Mouse (Mus musculus) gastrocnemius, adult 2 months (tissue): ENCODE measurements around the gene C2. TPM values are rescaled to one million over a fixed set of nuclear protein-coding genes. Genes with fewer than 3 reads are reported as not detected.

Source experiments
- DNase-seq: peaks from one replicate; pipeline ENCODE4 v3.0.0; 2022
- H3K27ac ChIP-seq: fragments of 200-600 bp; 2 replicates; pipeline ENCODE4 v1.8.1; 2022; ENCODE audit warnings: mild to moderate bottlenecking
- H3K4me3 ChIP-seq: fragments of 200-600 bp; 2 replicates; pipeline ENCODE4 v1.8.1; 2022; ENCODE audit warnings: mild to moderate bottlenecking, moderate library complexity
- CTCF ChIP-seq: fragments of 200-600 bp; IDR thresholded peaks from 2 replicates; pipeline ENCODE4 v1.8.1; 2022; ENCODE audit warnings: antibody characterized with exemption, mild to moderate bottlenecking, moderate library complexity
- intact Hi-C: fragments of 180-260 bp; cut with DNase I; formaldehyde crosslinking; loops from one replicate; pipeline ENCODE4 v1.15.1; 2025
- total RNA-seq, 2 experiments: library from RNA; stranded (reverse); gene quantifications; 2 replicates each; pipeline ENCODE4 v1.2.3; 2021

The C2 gene
- total RNA-seq, 2 experiments from 2014 or later: 1.3 to 3.4 TPM

GRCm38 (mm10) chr17:34899890-34900243 is 1.8 kb upstream of the C2 start:
- TF ChIP-seq CTCF: no peak
- no peak for DNase-seq
- intact Hi-C loops: loop anchor here (5.0 kb wide), 1 partner anchor 342 kb away; the partner anchor contains the start of gene Ddx39b
- Histone ChIP-seq H3K27ac (peak overlapping the region; percentile 100), H3K4me3 (peak overlapping the region; percentile 95)

GRCm38 (mm10) chr17:34899053-34899889 is 1.2 kb upstream of the C2 start:
- Histone ChIP-seq H3K4me3 (peak overlapping the region; percentile 95), H3K27ac (peak overlapping the region; percentile 100)
- no peak for TF ChIP-seq CTCF
- peak; percentile 59 for DNase-seq
- intact Hi-C loops: loop anchor here (5.0 kb wide), 1 partner anchor 343 kb away; the partner anchor contains the start of gene Ddx39b

- H3K4me3 ChIP-seq: peak overlapping the region; percentile 95
- no peak for TF ChIP-seq CTCF
- H3K27ac ChIP-seq: peak overlapping the region; percentile 100
- DNase-seq: no peak
- intact Hi-C loops: loop anchor here (5.0 kb wide), 1 partner anchor 344 kb away; the partner anchor contains the start of gene Ddx39b
Measured at GRCm38 (mm10) chr17:34898706-34899052, 614 bp upstream of the C2 start.

GRCm38 (mm10) chr17:34897373-34898159 is 499 bp downstream of the C2 start:
- Histone ChIP-seq H3K4me3 (peak overlapping the region; percentile 95), H3K27ac (peak overlapping the region; percentile 100)
- TF ChIP-seq CTCF: no peak
- DNase-seq: peak; percentile 47
- intact Hi-C loops: loop anchor here (5.0 kb wide), 1 partner anchor 345 kb away; the partner anchor contains the start of gene Ddx39b

GRCm38 (mm10) chr17:34896366-34896765 is 1.7 kb downstream of the C2 start:
- no peak overlapping the region for H3K4me3 ChIP-seq
- no peak overlapping the region for H3K27ac ChIP-seq
- no peak for DNase-seq
- no peak for TF ChIP-seq CTCF
- intact Hi-C loops: loop anchor here (5.0 kb wide), 1 partner anchor 346 kb away; the partner anchor contains the start of gene Ddx39b

- TF ChIP-seq CTCF: no peak
- intact Hi-C loops: loop anchor here (2.0 to 5.0 kb wide), 2 partner anchors 45 to 347 kb away; partner anchors contain the start of genes Ddx39b, Nelfe and Skiv2l
- no peak overlapping the region for H3K4me3 ChIP-seq
- no peak overlapping the region for H3K27ac ChIP-seq
- no peak for DNase-seq
Measured at GRCm38 (mm10) chr17:34895724-34896123, 2.3 kb downstream of the C2 start.

- Histone ChIP-seq H3K4me3 (peak overlapping the region; percentile 89), H3K27ac (peak overlapping the region; percentile 95)
- TF ChIP-seq CTCF: no peak
- intact Hi-C loops: loop anchor here (2.0 to 5.0 kb wide), 2 partner anchors 44 to 347 kb away; partner anchors contain the start of genes Ddx39b, Nelfe and Skiv2l
- DNase-seq: peak; percentile 71
Measured at GRCm38 (mm10) chr17:34894801-34895530, 3.1 kb downstream of the C2 start.

- intact Hi-C loops: loop anchor here (2.0 kb wide), 1 partner anchor 43 kb away; the partner anchor contains the start of genes Nelfe and Skiv2l
- Histone ChIP-seq H3K4me3 (peak overlapping the region; percentile 89), H3K27ac (peak overlapping the region; percentile 95)
- peak; percentile 10; the same call in 1 of the 2 replicates for TF ChIP-seq CTCF
- peak; percentile 98 for DNase-seq
Measured at GRCm38 (mm10) chr17:34894074-34894597, 3.9 kb downstream of the C2 start.

- no peak for DNase-seq
- Histone ChIP-seq H3K4me3 (peak overlapping the region; percentile 89), H3K27ac (peak overlapping the region; percentile 95)
- TF ChIP-seq CTCF: no peak
- intact Hi-C loops: no loop called here
Measured at GRCm38 (mm10) chr17:34893072-34893824, 4.8 kb downstream of the C2 start.

- Histone ChIP-seq H3K27ac (no peak overlapping the region), H3K4me3 (no peak overlapping the region)
- TF ChIP-seq CTCF: peak; percentile 24; the same call in 1 of the 2 replicates
- no peak for DNase-seq
- intact Hi-C loops: no loop called here
Measured at GRCm38 (mm10) chr17:34891377-34891776, 6.7 kb downstream of the C2 start.
